ENCODE assay signal across 11 mouse cellular contexts in genomic region chrX:103514782-103515181, GRCm38 (mm10).
A peak's percentile ranks its signal among the peaks of the same experiment; 100 is the strongest.
DNase-seq lines count a peak whose midpoint lies in the region; ATAC-seq and TF ChIP-seq lines count a peak whose summit lies in the region.
"Had no signal": no experiment of that assay in that cellular context is flagged by ENCODE, and none has a peak within 500 bp of the region (broad histone marks: within the 10 kb centered on the region; RNA-seq: fewer than 3 reads in every experiment).

No protein-coding gene starts in this region.

- no peak overlapping the region for H3K4me2 ChIP-seq in lung, postnatal 0 days (replicated peaks; ENCODE audit: low read depth, low read length)
- H3K4me2 ChIP-seq in hindbrain, embryonic 14.5 days (replicated peaks), result no peak overlapping the region
- H3K4me2 ChIP-seq in midbrain, embryonic 14.5 days (ENCODE audit: low read length), result no peak overlapping the region
- H3K4me2 ChIP-seq: embryonic facial prominence, embryonic 12.5 days had no signal

- no peak overlapping the region for H3K9ac ChIP-seq in lung, postnatal 0 days (replicated peaks; ENCODE audit: low read depth)
- no peak overlapping the region for H3K9ac ChIP-seq in hindbrain, embryonic 14.5 days
- H3K9ac ChIP-seq in midbrain, embryonic 14.5 days (replicated peaks; ENCODE audit: low read length), result no peak overlapping the region
- H3K9ac ChIP-seq: embryonic facial prominence, embryonic 12.5 days had no signal

- no peak for TF ChIP-seq CTCF in embryonic fibroblast, embryonic 13.5 days (IDR thresholded peaks at IDR 0.05; ENCODE audit: borderline replicate concordance, insufficient read depth, low read length)
- peak; percentile 47 for TF ChIP-seq CTCF in lung, postnatal 0 days (IDR thresholded peaks at IDR 0.05)

- no peak for TF ChIP-seq POLR2A in embryonic fibroblast, embryonic 13.5 days (IDR thresholded peaks at IDR 0.05; ENCODE audit: low read depth, low read length)

- H3K27ac ChIP-seq in embryonic fibroblast, embryonic 13.5 days (ENCODE audit: insufficient read depth, low read length), result peak overlapping the region; percentile 83
- H3K27ac ChIP-seq in lung, postnatal 0 days (ENCODE audit: low read length), result no peak overlapping the region
- no peak overlapping the region for H3K27ac ChIP-seq in hindbrain, embryonic 14.5 days
- H3K27ac ChIP-seq in midbrain, embryonic 14.5 days (replicated peaks; ENCODE audit: low read depth, low read length), result no peak overlapping the region
- H3K27ac ChIP-seq: embryonic facial prominence, embryonic 12.5 days; hindbrain, postnatal 0 days had no signal

- intact Hi-C loops in left cerebral cortex, postnatal 10 days (cut with DNase I), result no loop called here

- H3K27me3 ChIP-seq in lung, postnatal 0 days (replicated peaks; ENCODE audit: insufficient read depth, low read length), result no peaks in the 10 kb centered on the region
- no peaks in the 10 kb centered on the region for H3K27me3 ChIP-seq in hindbrain, embryonic 14.5 days (ENCODE audit: control insufficient read depth, insufficient read depth, low read length)
- H3K27me3 ChIP-seq in midbrain, embryonic 14.5 days (ENCODE audit: control insufficient read depth, insufficient read depth, low read length), result no peaks in the 10 kb centered on the region
- H3K27me3 ChIP-seq: embryonic facial prominence, embryonic 12.5 days had no signal

- peak; percentile 7 for DNase-seq in urinary bladder, postnatal 14 days (ENCODE audit: low spot score)
- DNase-seq in urinary bladder, postnatal 4 days (ENCODE audit: low spot score in 2 of 2), result no peak
- peak; percentile 79 for DNase-seq in lung, postnatal 0 days (ENCODE audit: low spot score)
- DNase-seq in hindbrain, embryonic 14.5 days (ENCODE audit: low spot score), result no peak
- DNase-seq in midbrain, embryonic 14.5 days, result no peak
- DNase-seq in left cerebral cortex, postnatal 10 days (ENCODE audit: extremely low spot score in 1 of 2, low spot score in 2 of 2), result no peak
- DNase-seq: right cerebral cortex, adult 18-20 months; thymus, adult 18-20 months had no signal

- H3K4me3 ChIP-seq in embryonic fibroblast, embryonic 13.5 days (ENCODE audit: insufficient read depth, low read length), result no peak overlapping the region
- no peak overlapping the region for H3K4me3 ChIP-seq in lung, postnatal 0 days (ENCODE audit: low read depth, low read length)
- H3K4me3 ChIP-seq in hindbrain, embryonic 14.5 days (replicated peaks; ENCODE audit: low read length), result no peak overlapping the region
- no peak overlapping the region for H3K4me3 ChIP-seq in midbrain, embryonic 14.5 days (replicated peaks; ENCODE audit: low read depth, low read length)
- H3K4me3 ChIP-seq: embryonic facial prominence, embryonic 12.5 days had no signal

- ATAC-seq in lung, postnatal 0 days, result peak; percentile 81
- ATAC-seq in hindbrain, embryonic 14.5 days (ENCODE audit: low FRiP score), result no peak
- no peak for ATAC-seq in midbrain, embryonic 14.5 days (ENCODE audit: low FRiP score, low TSS enrichment)
- ATAC-seq: hindbrain, postnatal 0 days had no signal

- 44% methylated on average over 4 of the region's 4 CpGs for WGBS in lung, postnatal 0 days
- WGBS in hindbrain, embryonic 14.5 days, result 66% methylated on average over 4 of the region's 4 CpGs
- WGBS in midbrain, embryonic 14.5 days, result 68% methylated on average over 4 of the region's 4 CpGs

- no peaks in the 10 kb centered on the region for H3K9me3 ChIP-seq in lung, postnatal 0 days (ENCODE audit: low read length)
- no peaks in the 10 kb centered on the region for H3K9me3 ChIP-seq in hindbrain, embryonic 14.5 days (ENCODE audit: control insufficient read depth, low read length)
- no peaks in the 10 kb centered on the region for H3K9me3 ChIP-seq in midbrain, embryonic 14.5 days (ENCODE audit: control insufficient read depth, low read length)
- H3K9me3 ChIP-seq: embryonic facial prominence, embryonic 12.5 days had no signal

- no peaks in the 10 kb centered on the region for H3K36me3 ChIP-seq in lung, postnatal 0 days (ENCODE audit: insufficient read depth, low read length)
- no peaks in the 10 kb centered on the region for H3K36me3 ChIP-seq in hindbrain, embryonic 14.5 days (replicated peaks; ENCODE audit: control insufficient read depth, insufficient read depth)
- H3K36me3 ChIP-seq in midbrain, embryonic 14.5 days (ENCODE audit: control insufficient read depth, insufficient read depth, low read length), result no peaks in the 10 kb centered on the region
- H3K36me3 ChIP-seq: embryonic facial prominence, embryonic 12.5 days had no signal

- H3K4me1 ChIP-seq in embryonic fibroblast, embryonic 13.5 days (ENCODE audit: control insufficient read depth, insufficient read depth, low read length), result no peaks in the 10 kb centered on the region
- no peaks in the 10 kb centered on the region for H3K4me1 ChIP-seq in lung, postnatal 0 days (ENCODE audit: insufficient read depth, low read depth, low read length)
- H3K4me1 ChIP-seq in hindbrain, embryonic 14.5 days (replicated peaks; ENCODE audit: control insufficient read depth, insufficient read depth, low read length), result no peaks in the 10 kb centered on the region
- H3K4me1 ChIP-seq in midbrain, embryonic 14.5 days (ENCODE audit: control insufficient read depth, insufficient read depth, low read length), result no peaks in the 10 kb centered on the region
- H3K4me1 ChIP-seq: embryonic facial prominence, embryonic 12.5 days had no signal

- peak; percentile 68; the same call in 1 of the 2 replicates for TF ChIP-seq EP300 in lung, postnatal 0 days (IDR thresholded peaks at IDR 0.05)

Comparison
In these comparisons a context has a peak if more than half of its experiments do, and no peak if none do; other contexts are left out.
1. DNase-seq: peak in urinary bladder, postnatal 14 days (single experiment) and lung, postnatal 0 days (single experiment); none in urinary bladder, postnatal 4 days (0 of 2), hindbrain, embryonic 14.5 days (single experiment), midbrain, embryonic 14.5 days (single experiment) and left cerebral cortex, postnatal 10 days (0 of 2).